Mouse (Mus musculus) right cerebral cortex, postnatal 10 days (tissue): ENCODE results near the gene Anks1.

Experiments
- DNase-seq, 2 experiments: peaks; one replicate each; pipeline ENCODE4 v3.0.0; 2021; ENCODE audit warnings: low spot score in 2 of 2

The Anks1 gene

DNA sequence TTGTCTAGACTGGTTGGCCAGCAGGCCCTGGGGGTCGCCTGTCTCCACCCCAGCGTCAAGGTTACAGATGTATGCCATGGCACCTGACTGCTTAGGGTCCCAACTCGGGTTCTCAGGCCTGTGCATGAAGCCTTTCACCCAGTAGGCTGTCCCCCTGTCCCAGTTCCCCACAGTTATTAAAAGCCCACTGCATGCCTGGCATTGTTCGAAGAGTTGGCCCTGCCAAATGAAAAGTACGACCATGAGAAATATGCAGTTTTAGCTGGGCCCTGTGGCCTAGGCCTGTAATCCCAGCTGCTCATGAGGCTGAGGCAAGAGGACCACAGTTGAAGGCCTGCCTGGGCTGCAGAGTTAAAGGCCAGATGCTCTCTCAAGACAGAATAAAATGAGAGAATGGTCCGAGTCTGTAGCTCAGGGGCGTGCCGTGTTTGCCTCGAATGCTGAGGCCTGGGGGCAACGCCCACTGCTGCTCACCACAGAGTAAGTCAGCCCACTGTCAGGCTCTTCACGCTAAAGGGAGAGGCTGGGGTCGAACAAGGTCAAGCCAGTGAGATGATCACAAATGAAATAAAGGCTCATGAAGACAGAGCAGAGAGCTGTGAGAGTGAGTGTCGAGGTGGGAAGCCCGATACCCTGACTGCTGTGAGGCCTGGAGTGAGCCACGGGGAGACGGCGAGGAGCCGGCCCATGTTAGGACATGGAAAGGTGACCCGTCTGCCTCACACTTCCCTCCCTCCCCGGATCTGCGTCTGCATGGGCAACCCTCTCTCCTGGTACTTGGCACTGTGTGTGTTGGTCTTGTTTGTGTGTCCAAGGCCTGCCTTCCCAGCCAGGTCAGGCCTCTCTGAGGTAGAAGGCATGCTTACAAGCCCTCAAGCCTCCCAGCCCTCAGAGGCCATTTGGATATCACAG, 110.9 kb downstream of the Anks1 start:
- DNase-seq = no peak

- no peak for DNase-seq
Observed at GRCm38 (mm10) chr17:28021911-28022310, 112.8 kb downstream of the Anks1 start.

DNA sequence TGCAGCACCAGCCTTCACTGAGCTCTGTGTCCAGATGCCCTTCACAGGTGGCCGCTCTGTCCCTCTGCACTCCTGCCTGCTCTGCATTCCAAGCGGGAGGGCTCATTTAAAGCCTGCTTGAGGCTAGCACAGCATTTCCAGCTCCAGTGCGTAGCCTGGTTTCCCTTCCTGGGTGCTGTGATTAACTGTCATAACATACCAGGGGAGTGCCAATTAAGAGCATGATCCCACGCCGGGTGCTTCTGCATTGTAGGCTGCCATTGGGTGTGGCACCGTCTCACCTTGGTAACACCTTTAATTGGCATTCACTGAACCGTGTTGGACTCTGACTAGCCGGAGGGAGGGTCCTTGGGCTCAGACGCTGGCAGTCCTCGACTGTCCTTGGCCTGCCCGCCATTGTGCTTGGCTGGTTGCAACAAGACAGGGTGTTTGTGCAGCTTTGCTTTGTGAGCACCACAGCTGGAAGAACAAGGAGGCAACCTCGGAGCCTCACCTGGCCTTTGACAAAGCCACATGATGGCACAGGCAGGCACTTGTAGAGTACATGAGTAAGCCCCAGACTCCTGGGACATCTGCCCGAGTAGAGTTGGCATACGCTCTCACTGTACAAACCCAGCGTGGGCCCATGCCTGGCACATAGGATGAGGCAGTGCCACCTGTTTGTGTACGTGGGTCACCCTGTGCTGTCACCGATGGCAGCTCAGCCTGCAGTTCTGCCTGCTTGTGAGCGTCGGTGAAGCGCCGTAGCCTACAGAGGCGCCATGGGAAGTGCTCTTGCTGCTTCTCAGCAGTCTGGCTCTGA, 113.9 kb downstream of the Anks1 start:
- DNase-seq = peak; percentile 61 to 63

GRCm38 (mm10) chr17:28025541-28025961, 116.4 kb downstream of the Anks1 start:
- no peak for DNase-seq

GRCm38 (mm10) chr17:28026111-28026872, 117.2 kb downstream of the Anks1 start:
- peak; percentile 62 to 74 for DNase-seq

GRCm38 (mm10) chr17:28027197-28027596, 118.1 kb downstream of the Anks1 start:
- no peak for DNase-seq

DNA sequence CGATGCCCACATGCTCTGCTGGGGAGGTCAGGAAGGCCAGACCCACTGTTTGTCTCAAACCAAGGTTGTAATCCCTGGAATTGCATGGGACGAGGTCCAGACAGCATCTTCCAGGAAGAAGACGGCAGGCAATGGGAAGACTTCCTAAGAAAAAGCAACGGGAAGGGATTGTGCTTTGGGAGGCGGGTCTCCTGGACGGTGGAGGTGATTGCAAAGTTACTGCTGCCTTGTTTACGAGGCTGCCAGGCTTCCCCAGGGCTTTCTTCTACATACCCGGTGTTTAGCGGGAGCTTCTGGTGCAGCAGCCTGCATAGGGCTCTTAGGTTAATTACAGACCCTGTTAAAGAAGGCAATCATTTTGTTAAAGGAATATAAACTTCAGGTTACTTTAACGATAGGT, 119.1 kb downstream of the Anks1 start:
- DNase-seq = no peak

- DNase-seq = no peak
Observed at GRCm38 (mm10) chr17:28029308-28029707, 120.2 kb downstream of the Anks1 start.

GRCm38 (mm10) chr17:28030446-28030845, 121.3 kb downstream of the Anks1 start:
- peak; percentile 62 to 74 for DNase-seq

- DNase-seq = no peak
Observed at GRCm38 (mm10) chr17:28031281-28031941, 122.3 kb downstream of the Anks1 start.

DNA sequence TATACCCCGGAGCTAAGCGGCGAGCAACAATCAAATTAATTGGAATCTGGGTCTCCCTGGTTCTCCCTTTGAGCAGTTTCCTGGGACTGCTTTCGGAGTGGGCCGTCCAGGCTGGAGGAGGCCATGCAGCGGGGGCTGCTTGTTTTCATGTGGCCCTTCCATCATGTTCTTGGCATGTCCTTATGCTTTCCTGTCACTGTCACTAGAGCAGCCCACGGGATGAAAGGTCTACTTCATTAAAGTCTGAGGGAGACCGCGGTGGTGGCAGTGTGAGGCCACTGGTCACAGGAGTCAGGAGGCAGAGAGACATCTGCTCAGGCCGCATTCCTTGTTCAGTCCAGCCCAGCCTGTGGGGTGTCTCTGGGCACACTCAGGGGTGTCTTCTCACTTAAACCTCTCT, 123.1 kb downstream of the Anks1 start:
- DNase-seq = no peak

- no peak for DNase-seq
Observed at GRCm38 (mm10) chr17:28033046-28033580, 124.0 kb downstream of the Anks1 start.

GRCm38 (mm10) chr17:28034986-28035385, 125.9 kb downstream of the Anks1 start:
- no peak for DNase-seq

DNA sequence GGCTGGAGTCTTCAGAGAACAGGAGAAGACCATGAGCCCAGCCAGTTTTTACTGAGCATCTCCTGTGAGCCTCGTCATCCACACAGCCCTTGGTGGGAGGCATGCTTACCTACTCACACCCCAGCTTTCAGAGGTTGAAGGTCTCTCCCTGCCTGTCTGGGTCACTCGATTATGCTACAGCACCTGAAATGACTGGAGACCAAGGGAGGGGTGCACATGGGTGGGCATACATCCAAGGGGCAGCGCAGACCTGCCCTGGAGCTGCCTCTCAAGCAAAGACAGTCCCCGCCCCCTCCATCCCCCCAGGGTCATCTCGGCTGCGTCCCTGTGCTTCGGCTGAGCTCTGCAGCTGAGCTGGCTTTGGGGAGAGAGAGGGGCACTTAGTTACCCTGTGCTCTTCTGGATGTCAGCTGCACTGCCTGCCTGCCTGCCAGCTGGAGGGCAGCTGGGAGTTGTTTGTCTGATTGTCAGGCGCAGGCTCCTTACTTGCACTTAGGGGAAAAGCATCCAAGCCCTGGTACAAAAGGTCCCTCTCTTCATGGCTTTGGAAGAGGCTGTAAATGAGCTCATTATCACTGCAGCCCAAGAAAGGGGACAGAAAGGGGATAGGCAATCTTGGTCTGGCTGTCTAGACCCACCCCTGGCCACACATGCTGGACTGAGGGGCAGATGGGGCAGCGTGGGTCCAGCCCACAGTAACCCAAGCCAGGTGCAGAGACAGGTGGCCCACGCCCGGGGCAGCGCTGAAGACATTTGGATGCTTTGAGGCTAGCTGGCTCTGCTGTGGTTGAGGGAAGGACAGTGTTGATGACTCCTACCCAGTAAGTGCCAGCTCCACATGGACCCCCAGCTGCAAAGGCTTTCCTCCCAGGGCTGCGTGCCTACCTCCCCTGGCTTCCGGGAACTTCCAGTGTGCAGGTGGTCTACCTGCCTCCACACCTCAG, 128.0 kb downstream of the Anks1 start:
- peak; percentile 80 to 85 for DNase-seq

DNA sequence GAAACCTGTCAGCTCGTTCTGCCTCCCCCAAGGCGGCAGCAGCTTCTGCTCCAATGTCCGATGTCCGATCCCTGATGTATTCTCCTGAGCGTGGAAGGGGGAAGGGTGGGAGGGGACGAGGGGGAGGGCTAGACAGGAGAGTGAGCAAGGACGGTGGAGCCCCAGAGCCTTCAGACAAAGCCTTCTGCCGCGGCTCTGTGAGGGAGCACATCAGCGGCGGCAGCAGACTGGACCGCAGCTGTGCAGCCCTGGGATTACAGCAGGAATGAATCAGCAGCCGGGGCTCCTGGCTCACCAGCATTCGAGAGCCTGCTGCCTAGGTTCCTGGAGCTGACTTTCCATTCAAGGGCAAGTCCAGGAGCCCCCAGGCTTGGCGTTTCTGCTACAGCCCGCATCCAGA, 131.5 kb downstream of the Anks1 start:
- DNase-seq = peak in 1 of 2 experiments; percentile 50

GRCm38 (mm10) chr17:28041298-28041697, 132.2 kb downstream of the Anks1 start:
- DNase-seq = no peak

DNA sequence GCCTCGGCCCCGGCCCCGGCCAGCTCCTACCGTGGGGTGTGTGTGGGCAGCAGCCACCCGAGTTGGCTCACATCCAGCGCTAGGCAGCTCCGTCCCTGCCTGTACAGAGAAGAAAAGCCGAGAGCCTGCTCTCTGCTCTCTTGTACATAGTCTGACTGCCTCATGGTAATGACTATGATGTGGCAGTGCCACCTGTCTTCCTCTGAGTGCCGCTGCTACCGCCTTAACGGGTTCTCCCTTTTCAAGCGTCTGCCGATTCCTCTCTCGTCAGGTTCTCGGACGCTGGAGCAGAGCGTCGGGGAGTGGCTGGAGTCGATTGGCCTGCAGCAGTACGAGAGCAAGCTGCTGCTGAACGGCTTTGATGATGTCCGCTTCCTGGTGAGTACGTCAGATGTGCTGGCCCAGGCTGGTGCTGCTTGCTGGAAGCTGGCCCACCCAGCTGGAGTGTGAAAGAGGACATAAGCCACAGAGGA, 133.2 kb downstream of the Anks1 start:
- peak; percentile 73 to 84 for DNase-seq

DNA sequence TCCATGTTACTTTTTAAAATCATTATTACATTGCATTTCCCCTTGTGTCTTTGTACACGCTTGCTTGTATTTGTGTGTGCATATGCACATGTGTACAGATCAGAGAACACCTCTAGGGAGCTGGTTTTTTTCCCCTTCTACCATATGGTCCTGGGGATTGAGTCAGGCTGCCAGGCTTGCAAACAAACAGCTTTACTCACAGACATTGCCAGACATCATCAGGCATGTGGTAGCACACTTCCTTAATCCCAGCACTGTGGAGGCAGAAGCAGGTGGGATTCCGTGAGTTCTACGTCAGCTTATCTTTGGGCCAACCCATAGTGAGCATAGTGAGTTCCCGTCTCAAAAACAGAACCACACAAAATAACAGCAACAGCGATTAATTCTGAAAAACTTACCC, 137.9 kb downstream of the Anks1 start:
- no peak for DNase-seq

- DNase-seq = no peak
Observed at GRCm38 (mm10) chr17:28047520-28047919, 138.4 kb downstream of the Anks1 start.

GRCm38 (mm10) chr17:28048425-28048824, 139.3 kb downstream of the Anks1 start:
- DNase-seq = peak in 1 of 2 experiments; percentile 58
